Mouse (Mus musculus) CD4-positive, CD25-positive, alpha-beta regulatory T cell, adult 9 weeks (primary cell): Measurements from ENCODE around the gene Mboat1. TPM values are rescaled to one million over a fixed set of nuclear protein-coding genes. Genes with fewer than 3 reads are reported as not detected.

Experiments
- polyA plus RNA-seq: library from polyadenylated mRNA; unstranded; fragments of 100-300 nt; shearing (Covaris generic); gene quantifications from one replicate; pipeline ENCODE4 v1.2.1, GENCODE M21; 2017

The Mboat1 gene
- 19.5 TPM for polyA plus RNA-seq

DNA sequence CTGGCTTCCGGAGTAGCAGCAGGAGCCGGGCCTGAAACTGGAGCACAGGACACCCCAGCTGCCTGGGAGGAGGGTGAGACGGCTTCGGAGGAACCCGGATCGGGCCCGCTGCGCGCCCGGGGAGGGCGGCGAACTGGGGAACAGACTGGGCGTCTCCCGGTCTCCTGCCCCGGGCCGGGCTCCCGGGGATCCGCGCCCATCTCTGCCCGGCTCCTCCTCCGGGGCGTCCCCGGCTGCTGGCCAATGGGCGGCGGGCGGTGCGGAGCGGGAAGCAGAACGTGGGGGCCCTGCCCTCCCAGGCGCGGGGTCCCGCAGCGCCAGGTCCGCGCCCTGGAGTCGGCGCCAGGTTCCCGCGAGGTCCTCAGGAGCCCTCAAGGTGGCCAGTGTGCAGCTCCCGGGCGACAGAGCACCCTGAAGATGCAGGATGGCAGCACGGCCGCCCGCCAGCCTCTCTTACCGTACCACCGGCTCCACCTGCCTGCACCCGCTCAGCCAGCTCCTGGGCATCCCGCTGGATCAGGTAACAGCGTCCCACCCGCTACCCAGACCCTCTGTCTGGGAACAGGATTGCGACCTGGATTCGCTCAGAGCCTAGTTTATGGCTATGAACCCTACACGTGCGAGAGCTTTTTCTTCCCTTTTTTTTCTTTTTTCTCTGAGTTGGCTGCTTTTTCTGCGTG is at the start of gene Mboat1:
TSS of gene Mboat1 (plus strand) at position 247 of the 680 bp plus-strand sequence.

Other genes with a start within 250 kb of the Mboat1 start
- gene E2f3, start 150.4 kb upstream of the Mboat1 start, polyA plus RNA-seq, result 3.3 TPM
- gene Agtr1a, start 200.0 kb downstream of the Mboat1 start, polyA plus RNA-seq, result 0.24 TPM